Comparison of ENCODE assay signal across 17 mouse cellular contexts in genomic region chr16:44313422-44313821, GRCm38 (mm10). TPM values are rescaled to one million over a fixed set of nuclear protein-coding genes. Genes with fewer than 3 reads are reported as not detected.
DNase-seq lines count a peak whose midpoint lies in the region; ATAC-seq lines count a peak whose summit lies in the region.
"Had no signal": no experiment of that assay in that cellular context is flagged by ENCODE, and none has a peak within 500 bp of the region (broad histone marks: within the 10 kb centered on the region; RNA-seq: fewer than 3 reads in every experiment).

No protein-coding gene starts in this region.

- no peak overlapping the region for H3K4me2 ChIP-seq in heart, embryonic 15.5 days
- H3K4me2 ChIP-seq in midbrain, embryonic 16.5 days (ENCODE audit: low read length): no peak overlapping the region
- H3K4me2 ChIP-seq: embryonic facial prominence, embryonic 13.5 days; kidney, embryonic 15.5 days; neural tube, embryonic 12.5 days had no signal

- peak; percentile 47; the same call in 1 of the 2 replicates for ATAC-seq in heart, embryonic 15.5 days (replicated peaks; ENCODE audit: insufficient number of reproducible peaks, insufficient read depth, low FRiP score, low read depth)
- ATAC-seq in CD4-positive, CD25-positive, alpha-beta regulatory T cell, adult 4 months: peak; percentile 93
- peak; percentile 53 to 56; a peak in 1 of 4 replicates for ATAC-seq in hematopoietic stem cell, adult 5-6 weeks (replicated peaks in 1 of 2; ENCODE audit: insufficient read depth in 1 of 2, low FRiP score in 2 of 2, low TSS enrichment in 1 of 2, low read depth in 1 of 2, poor library complexity in 2 of 2, severe bottlenecking in 2 of 2)
- ATAC-seq in megakaryocyte progenitor cell, adult 5-6 weeks (replicated peaks; ENCODE audit: poor library complexity): peak; percentile 94
- no peak for ATAC-seq in midbrain, embryonic 16.5 days
- ATAC-seq: forebrain, embryonic 14.5 days had no signal

- no peak for DNase-seq in heart, embryonic 10.5 days (ENCODE audit: low spot score)
- no peak for DNase-seq in right cerebral cortex, postnatal 10 days (ENCODE audit: low spot score in 2 of 2)
- no peak for DNase-seq in layer of hippocampus, adult 9-10 months (ENCODE audit: low spot score)
- DNase-seq: cerebellum, adult 8-10 months; gastrocnemius, postnatal 14 days; thymus, postnatal 36 days had no signal

- no peaks in the 10 kb centered on the region for H3K27me3 ChIP-seq in heart, embryonic 15.5 days
- H3K27me3 ChIP-seq in heart, embryonic 10.5 days (ENCODE audit: insufficient read depth, poor library complexity, severe bottlenecking): no peaks in the 10 kb centered on the region
- H3K27me3 ChIP-seq in midbrain, embryonic 16.5 days (ENCODE audit: control insufficient read depth, insufficient read depth, low read depth, low read length): no peaks in the 10 kb centered on the region
- H3K27me3 ChIP-seq: embryonic facial prominence, embryonic 13.5 days; kidney, embryonic 15.5 days; megakaryocyte, embryonic 14.5 days; neural tube, embryonic 12.5 days had no signal

- peaks cover 6% of the 10 kb centered on the region for H3K4me1 ChIP-seq in heart, embryonic 15.5 days (replicated peaks)
- no peaks in the 10 kb centered on the region for H3K4me1 ChIP-seq in heart, embryonic 10.5 days
- no peaks in the 10 kb centered on the region for H3K4me1 ChIP-seq in midbrain, embryonic 16.5 days (ENCODE audit: control insufficient read depth, insufficient read depth, low read length)
- H3K4me1 ChIP-seq: embryonic facial prominence, embryonic 13.5 days; hindbrain, embryonic 10.5 days; kidney, embryonic 15.5 days; neural tube, embryonic 12.5 days had no signal

- H3K4me3 ChIP-seq in heart, embryonic 15.5 days: no peak overlapping the region
- H3K4me3 ChIP-seq in heart, embryonic 10.5 days: no peak overlapping the region
- H3K4me3 ChIP-seq in midbrain, embryonic 16.5 days (ENCODE audit: low read depth, low read length): no peak overlapping the region
- H3K4me3 ChIP-seq: embryonic facial prominence, embryonic 13.5 days; hindbrain, embryonic 10.5 days; kidney, embryonic 15.5 days; megakaryocyte, embryonic 14.5 days; neural tube, embryonic 12.5 days had no signal

- H3K36me3 ChIP-seq in heart, embryonic 15.5 days: no peaks in the 10 kb centered on the region
- no peaks in the 10 kb centered on the region for H3K36me3 ChIP-seq in heart, embryonic 10.5 days
- H3K36me3 ChIP-seq in midbrain, embryonic 16.5 days (ENCODE audit: control insufficient read depth, insufficient read depth, low read length): no peaks in the 10 kb centered on the region
- H3K36me3 ChIP-seq: embryonic facial prominence, embryonic 13.5 days; hindbrain, embryonic 10.5 days; kidney, embryonic 15.5 days; neural tube, embryonic 12.5 days had no signal

- no peak overlapping the region for H3K9ac ChIP-seq in heart, embryonic 15.5 days
- no peak overlapping the region for H3K9ac ChIP-seq in midbrain, embryonic 16.5 days (ENCODE audit: low read depth, low read length)
- H3K9ac ChIP-seq: embryonic facial prominence, embryonic 13.5 days; kidney, embryonic 15.5 days; neural tube, embryonic 12.5 days had no signal

- 24% methylated on average over 4 of the region's 4 CpGs for WGBS in heart, embryonic 15.5 days
- 39% methylated on average over 4 of the region's 4 CpGs for WGBS in heart, embryonic 10.5 days
- WGBS in midbrain, embryonic 16.5 days: 79% methylated on average over 4 of the region's 4 CpGs

- no peaks in the 10 kb centered on the region for H3K9me3 ChIP-seq in heart, embryonic 15.5 days (replicated peaks)
- no peaks in the 10 kb centered on the region for H3K9me3 ChIP-seq in heart, embryonic 10.5 days
- H3K9me3 ChIP-seq in midbrain, embryonic 16.5 days (replicated peaks; ENCODE audit: control insufficient read depth, low read length, poor library complexity, severe bottlenecking): no peaks in the 10 kb centered on the region
- H3K9me3 ChIP-seq: embryonic facial prominence, embryonic 13.5 days; hindbrain, embryonic 10.5 days; kidney, embryonic 15.5 days; megakaryocyte, embryonic 14.5 days; neural tube, embryonic 12.5 days had no signal

- H3K27ac ChIP-seq in heart, embryonic 15.5 days: no peak overlapping the region
- H3K27ac ChIP-seq in heart, embryonic 10.5 days: no peak overlapping the region
- no peak overlapping the region for H3K27ac ChIP-seq in midbrain, embryonic 16.5 days (ENCODE audit: low read length)
- H3K27ac ChIP-seq: embryonic facial prominence, embryonic 13.5 days; hindbrain, embryonic 10.5 days; kidney, embryonic 15.5 days; neural tube, embryonic 12.5 days had no signal

RNA-seq across cellular contexts. Expression of gene Sidt1, which starts 19.6 kb away (rescaled TPM):
- 0.11 and 0.57 TPM in 2 replicates for polyA plus RNA-seq in heart, embryonic 15.5 days (2015; fragmentation: Nextera tagmentation; extraction: Ambion mirVana)
- polyA plus RNA-seq in heart, embryonic 10.5 days (2016; fragmentation: Nextera tagmentation; extraction: Ambion mirVana): not detected in 2 replicates
- 10 to 100 TPM; 34.7 to 38.8 TPM for polyA plus RNA-seq in CD4-positive, CD25-positive, alpha-beta regulatory T cell, adult 4 months (2017; shearing (Covaris generic))
- total RNA-seq in hematopoietic stem cell, adult 5-6 weeks (2017): 0.25 TPM in 1 of 2 replicates, not detected in the other
- total RNA-seq in megakaryocyte progenitor cell, adult 5-6 weeks (2015): not detected in 2 replicates
- 0.08 TPM in 1 of 2 replicates, not detected in the other for total RNA-seq in megakaryocyte progenitor cell, adult 5-6 weeks (2017)
- polyA plus RNA-seq in midbrain, embryonic 16.5 days (2015; fragmentation: Nextera tagmentation; extraction: Ambion mirVana): 11.2 and 11.9 TPM in 2 replicates

RNA-seq across cellular contexts. Expression of gene Spice1, which starts 33.5 kb away (rescaled TPM):
- 16.5 and 16.7 TPM in 2 replicates for polyA plus RNA-seq in heart, embryonic 15.5 days (2015; fragmentation: Nextera tagmentation; extraction: Ambion mirVana)
- 22.0 and 23.8 TPM in 2 replicates for polyA plus RNA-seq in heart, embryonic 10.5 days (2016; fragmentation: Nextera tagmentation; extraction: Ambion mirVana)
- 10 to 100 TPM; 31.2 to 37.0 TPM for polyA plus RNA-seq in CD4-positive, CD25-positive, alpha-beta regulatory T cell, adult 4 months (2017; shearing (Covaris generic))
- total RNA-seq in hematopoietic stem cell, adult 5-6 weeks (2017): 27.3 and 39.1 TPM in 2 replicates
- 18.5 and 23.9 TPM in 2 replicates for total RNA-seq in megakaryocyte progenitor cell, adult 5-6 weeks (2015)
- 15.3 and 21.1 TPM in 2 replicates for total RNA-seq in megakaryocyte progenitor cell, adult 5-6 weeks (2017)
- polyA plus RNA-seq in midbrain, embryonic 16.5 days (2015; fragmentation: Nextera tagmentation; extraction: Ambion mirVana): 11.8 and 12.3 TPM in 2 replicates
